Mouse (Mus musculus) G1E (cell line): Measurements from ENCODE around the gene Nkapd1. TPM values are rescaled to one million over a fixed set of nuclear protein-coding genes. Genes with fewer than 3 reads are reported as not detected.

Experiments used
- ATAC-seq: 2 replicates; pipeline ENCODE4 v1.8.0; 2016; ENCODE audit warnings: mild to moderate bottlenecking; ENCODE audit not compliant: insufficient number of reproducible peaks, poor library complexity, low FRiP score, severe bottlenecking; ENCODE audit errors: extremely low read depth
- DNase-seq: peaks from one replicate; pipeline ENCODE4 v3.0.0; 2012; ENCODE audit warnings: low spot score
- H3K27me3 ChIP-seq: 2 replicates; pipeline ENCODE4 v1.6.1; 2012; ENCODE audit warnings: mild to moderate bottlenecking, low read length, inconsistent platforms; ENCODE audit not compliant: insufficient read depth
- H3K36me3 ChIP-seq: replicated peaks from 2 replicates; pipeline ENCODE3; 2012; ENCODE audit warnings: mild to moderate bottlenecking, inconsistent platforms
- H3K4me1 ChIP-seq: 2 replicates; pipeline ENCODE4 v1.6.1; 2012; ENCODE audit warnings: low read depth, low read length, inconsistent platforms, mixed read lengths; ENCODE audit not compliant: insufficient read depth
- H3K4me3 ChIP-seq: 2 replicates; pipeline ENCODE4 v1.5.1; 2012; ENCODE audit warnings: low read depth, mild to moderate bottlenecking, inconsistent platforms, low read length, moderate library complexity, mixed read lengths
- H3K9me3 ChIP-seq: replicated peaks from 2 replicates; pipeline ENCODE4 v1.6.1; 2012; ENCODE audit warnings: inconsistent platforms
- CTCF ChIP-seq: IDR thresholded peaks from 2 replicates; pipeline ENCODE4 v1.5.1; 2012; ENCODE audit warnings: low read depth, low read length, inconsistent platforms, mixed read lengths
- GATA1 ChIP-seq: IDR thresholded peaks from 2 replicates; pipeline ENCODE4 v1.6.1; 2012; ENCODE audit warnings: borderline replicate concordance, low read length, inconsistent platforms, mixed read lengths
- GATA2 ChIP-seq: IDR thresholded peaks from 2 replicates; pipeline ENCODE4 v1.6.1; 2012; ENCODE audit warnings: low read depth, low read length, inconsistent platforms, borderline replicate concordance
- POLR2AphosphoS5 ChIP-seq: IDR thresholded peaks from 2 replicates; pipeline ENCODE4 v1.6.1; 2012; ENCODE audit warnings: low read depth, low read length, inconsistent platforms; ENCODE audit not compliant: insufficient replicate concordance
- TAL1 ChIP-seq: conservative IDR thresholded peaks from 2 replicates; pipeline ENCODE4 v1.6.1; 2012; ENCODE audit warnings: low read depth, low read length, inconsistent platforms, mixed read lengths
- polyA plus RNA-seq: library from polyadenylated mRNA; stranded (reverse); fragments of >175 nt; gene quantifications from 2 replicates; pipeline ENCODE4 v1.2.3, GENCODE M21; 2012
- total RNA-seq, 2 experiments: library from RNA; stranded (forward) in 1 of 2; stranded (reverse) in 1 of 2; fragments of 200-1000 nt in 1 of 2; fragments of >200 nt in 1 of 2; fragmentation: Nextera tagmentation in 1 of 2; gene quantifications; 2 replicates each; pipeline ENCODE4 v1.2.3; 2014 to 2017

Nkapd1 gene
- total and polyA plus RNA-seq, 3 experiments = 8.0 to 45.5 (median 31.0) TPM

DNA sequence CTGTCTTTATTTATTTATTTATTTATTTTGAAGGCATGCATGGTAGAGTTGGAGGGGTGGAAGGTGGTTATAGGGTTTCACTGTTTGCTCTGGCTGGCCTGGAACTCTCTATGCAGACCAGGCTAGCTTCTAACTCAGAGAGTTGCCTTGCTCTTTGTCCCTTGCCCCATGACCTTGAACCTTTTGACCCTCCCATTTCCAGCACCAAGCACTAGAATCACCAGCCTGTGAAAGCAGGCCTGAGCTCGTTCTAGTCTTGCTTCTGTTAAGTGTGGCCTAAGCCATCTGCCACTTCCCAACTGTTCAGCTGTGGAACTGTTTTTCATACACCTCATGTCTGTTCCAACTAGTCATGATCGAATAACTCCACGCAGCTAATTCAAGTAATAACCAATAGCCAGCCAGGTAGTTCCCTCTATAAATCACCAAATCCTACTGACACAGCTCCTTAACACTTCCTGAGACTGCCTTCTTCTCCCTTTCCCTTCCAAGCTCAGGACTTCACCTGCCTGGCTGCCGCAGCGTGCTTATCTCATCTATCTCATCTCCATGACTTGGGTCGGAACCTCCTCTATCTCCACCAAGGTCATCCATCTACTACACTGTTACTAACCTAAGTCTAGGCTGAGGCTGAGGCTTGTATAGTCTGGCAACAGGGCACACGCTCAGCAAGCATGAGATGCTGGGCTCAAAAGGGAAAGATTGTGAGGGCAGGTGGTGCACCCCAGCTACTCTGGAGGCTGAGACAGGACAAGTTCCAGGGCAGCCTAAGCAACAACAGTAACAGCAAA is 15.0 kb downstream of the Nkapd1 start:
- Histone ChIP-seq H3K4me3 (peak overlapping the region; percentile 97), H3K36me3 (peaks cover 56% of the 10 kb centered on the region), H3K9me3 (no peaks in the 10 kb centered on the region), H3K4me1 (peaks cover 35% of the 10 kb centered on the region), H3K27me3 (no peaks in the 10 kb centered on the region)
- ATAC-seq (no peak), DNase-seq (no peak)
- no peak for TF ChIP-seq GATA1
- no peak for TF ChIP-seq GATA2
- no peak for TF ChIP-seq TAL1
- TF ChIP-seq POLR2AphosphoS5 = no peak
- TF ChIP-seq CTCF = no peak

DNA sequence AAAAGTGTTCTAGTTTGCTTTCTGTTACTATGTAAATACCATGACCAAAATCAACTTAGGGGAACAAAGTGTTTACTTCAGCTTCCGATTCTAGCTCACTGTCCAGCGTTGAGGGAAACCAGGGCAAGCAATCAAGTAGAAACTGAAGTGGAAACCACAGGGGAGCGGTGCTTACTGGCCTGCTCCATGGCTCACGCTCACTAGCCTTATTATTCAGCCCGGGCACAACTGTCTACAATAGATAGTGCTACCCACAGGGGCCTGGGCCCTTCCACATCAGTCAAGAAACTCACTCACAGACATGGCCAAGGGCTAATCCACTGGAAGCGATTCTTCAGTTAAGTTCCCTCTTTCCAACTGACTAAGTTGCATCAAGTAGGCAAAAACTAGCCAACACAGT is 15.7 kb downstream of the Nkapd1 start:
- Histone ChIP-seq H3K36me3 (peaks cover 61% of the 10 kb centered on the region), H3K4me3 (peak overlapping the region; percentile 51; the same call in 1 of the 2 replicates), H3K9me3 (no peaks in the 10 kb centered on the region), H3K27me3 (no peaks in the 10 kb centered on the region), H3K4me1 (peaks cover 33% of the 10 kb centered on the region)
- no peak for ATAC-seq
- DNase-seq = no peak
- TF ChIP-seq CTCF = no peak
- no peak for TF ChIP-seq GATA2
- no peak for TF ChIP-seq GATA1
- no peak for TF ChIP-seq POLR2AphosphoS5
- no peak for TF ChIP-seq TAL1

- Histone ChIP-seq H3K36me3 (peaks cover 81% of the 10 kb centered on the region), H3K9me3 (no peaks in the 10 kb centered on the region), H3K27me3 (no peaks in the 10 kb centered on the region), H3K4me1 (peaks cover 17% of the 10 kb centered on the region), H3K4me3 (no peak overlapping the region)
- no peak for TF ChIP-seq POLR2AphosphoS5
- DNase-seq (no peak), ATAC-seq (no peak)
These were observed 20.3 kb downstream of the Nkapd1 start for GRCm38 (mm10) chr9:50596973-50597372.

DNA sequence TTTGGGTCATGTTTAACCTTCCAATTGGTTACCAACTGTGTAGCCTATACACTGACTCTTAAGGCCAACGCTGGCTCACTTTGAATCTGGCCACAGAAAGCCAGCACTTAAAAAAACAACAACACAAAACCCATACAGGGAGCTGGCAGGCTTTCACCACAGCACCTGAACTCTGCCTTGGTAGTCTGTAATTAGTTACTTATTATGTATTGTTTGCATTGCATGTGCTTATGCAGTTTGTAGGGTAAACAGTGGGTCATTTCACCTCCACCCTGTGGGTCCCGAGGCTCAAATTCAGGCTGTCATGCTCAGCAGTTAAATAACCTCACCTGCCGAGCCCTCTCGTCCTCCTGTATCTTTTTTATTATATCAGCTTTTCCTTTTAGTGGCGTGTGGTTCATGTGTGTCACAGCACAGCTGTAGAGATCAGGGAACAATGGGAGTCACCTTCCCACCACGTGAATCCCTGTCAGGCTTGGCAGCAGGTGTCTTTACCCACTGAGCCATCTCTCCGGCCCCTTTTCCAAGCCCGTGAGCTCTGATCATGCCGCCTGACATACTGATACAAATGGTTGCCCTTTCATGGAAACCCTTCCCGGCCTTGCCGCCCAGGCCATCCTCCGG is 22.4 kb downstream of the Nkapd1 start:
- ATAC-seq = no peak
- TF ChIP-seq TAL1 = no peak
- TF ChIP-seq GATA2 = no peak
- no peak for TF ChIP-seq CTCF
- no peak for TF ChIP-seq GATA1
- no peak for TF ChIP-seq POLR2AphosphoS5
- no peak for DNase-seq
- peaks cover 2% of the 10 kb centered on the region; the same call in 1 of the 2 replicates for H3K4me1 ChIP-seq
- H3K27me3 ChIP-seq = peaks cover 8% of the 10 kb centered on the region
- H3K36me3 ChIP-seq = peaks cover 63% of the 10 kb centered on the region
- H3K4me3 ChIP-seq = no peak overlapping the region
- H3K9me3 ChIP-seq = no peaks in the 10 kb centered on the region

GRCm38 (mm10) chr9:50593544-50593943 is 23.7 kb downstream of the Nkapd1 start:
- Histone ChIP-seq H3K27me3 (peaks cover 8% of the 10 kb centered on the region), H3K4me3 (no peak overlapping the region), H3K36me3 (peaks cover 50% of the 10 kb centered on the region), H3K9me3 (no peaks in the 10 kb centered on the region), H3K4me1 (peaks cover under 1% of the 10 kb centered on the region; the same call in 1 of the 2 replicates)
- ATAC-seq (no peak), DNase-seq (no peak)
- TF ChIP-seq GATA1 (no peak), TAL1 (no peak), CTCF (peak; percentile 56)

DNA sequence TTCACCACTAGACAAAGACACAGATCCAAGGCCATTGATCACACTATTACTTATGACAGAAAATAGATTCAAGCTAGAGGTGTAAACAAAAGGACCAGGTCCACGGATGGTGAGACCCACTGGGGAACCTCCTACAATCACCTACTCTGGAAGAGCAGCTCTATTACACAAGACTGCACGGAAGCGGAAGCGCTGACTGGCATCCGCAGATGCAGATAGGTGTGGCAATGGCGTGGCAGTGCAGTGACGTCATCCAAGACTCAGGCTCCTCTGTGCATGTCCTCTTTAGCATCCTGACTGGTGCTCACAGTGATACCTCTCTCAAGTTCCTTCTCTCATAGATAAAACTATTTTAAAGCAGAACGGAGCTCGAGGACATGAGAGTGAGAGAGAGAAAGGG is 24.3 kb downstream of the Nkapd1 start:
- Histone ChIP-seq H3K9me3 (no peaks in the 10 kb centered on the region), H3K4me3 (no peak overlapping the region), H3K4me1 (no peaks in the 10 kb centered on the region; the same call in 1 of the 2 replicates), H3K36me3 (peaks cover 44% of the 10 kb centered on the region), H3K27me3 (peaks cover 8% of the 10 kb centered on the region)
- ATAC-seq = no peak
- no peak for TF ChIP-seq TAL1
- TF ChIP-seq GATA1 = no peak
- no peak for TF ChIP-seq GATA2
- TF ChIP-seq POLR2AphosphoS5 = no peak
- TF ChIP-seq CTCF = no peak
- DNase-seq = no peak
